Mouse (Mus musculus): ENCODE measurements around the gene Slc5a3. TPM values are rescaled to one million over a fixed set of nuclear protein-coding genes. Genes with fewer than 3 reads are reported as not detected.

The Slc5a3 gene
- total and polyA plus RNA-seq, 3 experiments: 1.7 to 4.1 (median 2.2) TPM

- Histone ChIP-seq H3K27ac (ENCODE audit: insufficient read depth, low read depth) (no peak overlapping the region), H3K4me1 (ENCODE audit: control insufficient read depth in 1 of 2, insufficient read depth in 2 of 2) (peaks cover 0 to 58% of the 10 kb centered on the region in 2 experiments; a peak in 3 of 4 replicates), H3K9me3 (replicated peaks; ENCODE audit: low read length) (no peaks in the 10 kb centered on the region), H3K36me3 (replicated peaks in 1 of 2; ENCODE audit: control insufficient read depth in 1 of 2, insufficient read depth in 1 of 2, low read length in 1 of 2) (peaks cover 36 to 97% of the 10 kb centered on the region in 2 experiments), H3K4me3 (replicated peaks in 1 of 3; ENCODE audit: low read depth in 2 of 3, low read length in 2 of 3, poor library complexity in 1 of 3) (no peak overlapping the region), H3K9ac (ENCODE audit: insufficient read depth, low read depth) (no peak overlapping the region), H3K79me2 (replicated peaks; ENCODE audit: control insufficient read depth, extremely low read depth, insufficient read depth, poor library complexity, severe bottlenecking) (peaks cover 3% of the 10 kb centered on the region; the same call in 1 of the 2 replicates), H3K4me2 (ENCODE audit: insufficient read depth, low read depth, poor library complexity, severe bottlenecking) (no peak overlapping the region), H3K27me3 (replicated peaks) (no peaks in the 10 kb centered on the region)
- no peak for DNase-seq (ENCODE audit: extremely low read depth)
- in situ Hi-C loops (cut with MboI; ENCODE audit: low pct_ligation_motif_present, low pct_unique_long_range_greater_than_20kb, low sequenced_read_pairs): no loop called here
- dilution Hi-C loops (cut with MboI; ENCODE audit: extremely low pct_ligation_motif_present, extremely low pct_unique_long_range_greater_than_20kb, low sequenced_read_pairs): no loop called here
- no peak for TF ChIP-seq E2F4 (IDR thresholded peaks at IDR 0.05; ENCODE audit: insufficient replicate concordance, low read depth, low read length)
- TF ChIP-seq CHD1 (IDR thresholded peaks at IDR 0.05; ENCODE audit: low read depth, low read length): no peak
- TF ChIP-seq MAZ (IDR thresholded peaks at IDR 0.05; ENCODE audit: low read depth, low read length): no peak
- no peak for TF ChIP-seq POLR2AphosphoS2 (IDR thresholded peaks at IDR 0.05; ENCODE audit: low read depth, low read length)
- TF ChIP-seq ZMIZ1 (IDR thresholded peaks at IDR 0.05; ENCODE audit: low read depth, low read length): no peak
- no peak for TF ChIP-seq PAX5 (IDR thresholded peaks at IDR 0.05; ENCODE audit: low read length)
- TF ChIP-seq SIN3A (IDR thresholded peaks at IDR 0.05; ENCODE audit: low read length): no peak
- no peak for TF ChIP-seq IRF4 (IDR thresholded peaks at IDR 0.05; ENCODE audit: low read depth, low read length)
- no peak for TF ChIP-seq MAFK (IDR thresholded peaks at IDR 0.05; ENCODE audit: insufficient replicate concordance, low read length)
- TF ChIP-seq ZKSCAN1 (IDR thresholded peaks at IDR 0.05; ENCODE audit: borderline replicate concordance, low read depth, low read length): no peak
- TF ChIP-seq TCF12 (IDR thresholded peaks at IDR 0.05; ENCODE audit: low read depth, low read length): no peak
- TF ChIP-seq MYC (IDR thresholded peaks at IDR 0.05; ENCODE audit: low read depth, low read length): no peak
- no peak for TF ChIP-seq ZNF384 (IDR thresholded peaks at IDR 0.05; ENCODE audit: low read depth, low read length)
- no peak for TF ChIP-seq ELF1 (IDR thresholded peaks at IDR 0.05; ENCODE audit: low read depth, low read length)
- no peak for TF ChIP-seq GABPA (IDR thresholded peaks at IDR 0.05; ENCODE audit: insufficient replicate concordance, low read depth, low read length)
- no peak for TF ChIP-seq USF2 (conservative IDR thresholded peaks at IDR 0.05; ENCODE audit: low read depth, low read length)
- no peak for TF ChIP-seq CTCF (conservative IDR thresholded peaks at IDR 0.05 in 1 of 2, IDR thresholded peaks at IDR 0.05 in 1 of 2; ENCODE audit: low read depth in 2 of 2, low read length in 2 of 2)
- TF ChIP-seq POLR2A (IDR thresholded peaks at IDR 0.05; ENCODE audit: low read depth, low read length): no peak
- no peak for TF ChIP-seq USF1 (IDR thresholded peaks at IDR 0.05; ENCODE audit: low read depth, low read length)
- no peak for TF ChIP-seq JUND (conservative IDR thresholded peaks at IDR 0.05; ENCODE audit: low read depth, low read length)
Measured at GRCm38 (mm10) chr16:92064801-92065200, 6.7 kb downstream of the Slc5a3 start.

DNA sequence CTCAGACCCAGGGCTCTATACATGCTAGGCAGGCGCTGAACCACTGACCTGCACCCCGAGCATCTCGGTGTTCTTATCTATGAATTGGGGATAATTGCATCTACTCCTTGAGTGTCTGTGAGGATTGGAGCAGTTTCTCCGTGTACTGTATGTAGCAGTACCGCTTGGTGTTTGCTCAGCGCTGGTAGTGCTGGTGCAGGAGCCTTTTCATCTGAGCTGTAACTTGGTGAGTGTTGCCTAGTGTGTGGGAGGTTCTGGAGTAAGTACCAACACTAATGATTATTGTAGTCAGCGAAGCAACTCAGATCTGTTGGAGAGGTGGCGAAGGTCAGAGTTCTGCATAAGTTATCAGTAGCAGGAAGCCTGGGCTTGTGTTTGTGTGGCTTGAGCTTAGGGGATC is 12.2 kb downstream of the Slc5a3 start:
- Histone ChIP-seq H3K9me3 (replicated peaks; ENCODE audit: low read length) (no peaks in the 10 kb centered on the region), H3K27ac (ENCODE audit: insufficient read depth, low read depth) (no peak overlapping the region), H3K27me3 (replicated peaks) (no peaks in the 10 kb centered on the region), H3K4me2 (ENCODE audit: insufficient read depth, low read depth, poor library complexity, severe bottlenecking) (no peak overlapping the region), H3K36me3 (replicated peaks in 1 of 2; ENCODE audit: control insufficient read depth in 1 of 2, insufficient read depth in 1 of 2, low read length in 1 of 2) (peaks cover 50 to 83% of the 10 kb centered on the region in 2 experiments), H3K79me2 (replicated peaks; ENCODE audit: control insufficient read depth, extremely low read depth, insufficient read depth, poor library complexity, severe bottlenecking) (no peaks in the 10 kb centered on the region; the same call in 1 of the 2 replicates), H3K4me1 (ENCODE audit: control insufficient read depth in 1 of 2, insufficient read depth in 2 of 2) (peaks cover 0 to 19% of the 10 kb centered on the region in 2 experiments; a peak in 1 of 4 replicates), H3K9ac (ENCODE audit: insufficient read depth, low read depth) (no peak overlapping the region), H3K4me3 (replicated peaks in 1 of 3; ENCODE audit: low read depth in 2 of 3, low read length in 2 of 3, poor library complexity in 1 of 3) (no peak overlapping the region)
- in situ Hi-C loops (cut with MboI; ENCODE audit: low pct_ligation_motif_present, low pct_unique_long_range_greater_than_20kb, low sequenced_read_pairs): no loop called here
- dilution Hi-C loops (cut with MboI; ENCODE audit: extremely low pct_ligation_motif_present, extremely low pct_unique_long_range_greater_than_20kb, low sequenced_read_pairs): no loop called here
- DNase-seq (ENCODE audit: extremely low read depth): no peak
- TF ChIP-seq IRF4 (IDR thresholded peaks at IDR 0.05; ENCODE audit: low read depth, low read length) (no peak), JUN (IDR thresholded peaks at IDR 0.05; ENCODE audit: insufficient read depth, low read depth, low read length) (no peak), KAT2A (IDR thresholded peaks at IDR 0.05; ENCODE audit: insufficient replicate concordance, low read length) (no peak), ZC3H11A (IDR thresholded peaks at IDR 0.05; ENCODE audit: low read depth, low read length) (no peak), NRF1 (IDR thresholded peaks at IDR 0.05; ENCODE audit: low read depth, low read length) (no peak), SIN3A (IDR thresholded peaks at IDR 0.05; ENCODE audit: low read length) (no peak), ZNF384 (IDR thresholded peaks at IDR 0.05; ENCODE audit: low read depth, low read length) (no peak), GABPA (IDR thresholded peaks at IDR 0.05; ENCODE audit: insufficient replicate concordance, low read depth, low read length) (no peak), ZKSCAN1 (IDR thresholded peaks at IDR 0.05; ENCODE audit: borderline replicate concordance, low read depth, low read length) (no peak), TBP (conservative IDR thresholded peaks at IDR 0.05; ENCODE audit: low read depth, low read length) (no peak), UBTF (IDR thresholded peaks at IDR 0.05; ENCODE audit: low read depth, low read length) (no peak), POLR2AphosphoS2 (IDR thresholded peaks at IDR 0.05; ENCODE audit: low read depth, low read length) (no peak), CHD1 (IDR thresholded peaks at IDR 0.05; ENCODE audit: low read depth, low read length) (no peak), EP300 (IDR thresholded peaks at IDR 0.05; ENCODE audit: low read length) (no peak), MAZ (IDR thresholded peaks at IDR 0.05; ENCODE audit: low read depth, low read length) (no peak), MXI1 (IDR thresholded peaks at IDR 0.05; ENCODE audit: low read depth, low read length) (no peak), RAD21 (IDR thresholded peaks at IDR 0.05; ENCODE audit: low read depth, low read length) (no peak), CHD2 (IDR thresholded peaks at IDR 0.05; ENCODE audit: low read length) (no peak), BHLHE40 (IDR thresholded peaks at IDR 0.05; ENCODE audit: low read depth, low read length) (no peak), ZMIZ1 (IDR thresholded peaks at IDR 0.05; ENCODE audit: low read depth, low read length) (no peak)

Measured in CH12.LX (cell line).